Mouse (Mus musculus) CD4-positive, CD25-positive, alpha-beta regulatory T cell, adult 4 months (primary cell): Measurements from ENCODE around the gene Hamp. TPM values are rescaled to one million over a fixed set of nuclear protein-coding genes. Genes with fewer than 3 reads are reported as not detected.
"Not testable (repeated sequence)": the region's sequence is repeated elsewhere in the genome, so short reads cannot be mapped to it uniquely, and the experiment has no call there.

Source experiments
- ATAC-seq: one replicate; pipeline ENCODE4 v1.8.0; 2017
- polyA plus RNA-seq, 2 experiments: library from polyadenylated mRNA; unstranded; fragments of 100-300 nt; shearing (Covaris generic); gene quantifications; one replicate each; pipeline ENCODE4 v1.2.1; 2017

Hamp gene
- polyA plus RNA-seq, 2 experiments from 2014 or later, result not detected

DNA sequence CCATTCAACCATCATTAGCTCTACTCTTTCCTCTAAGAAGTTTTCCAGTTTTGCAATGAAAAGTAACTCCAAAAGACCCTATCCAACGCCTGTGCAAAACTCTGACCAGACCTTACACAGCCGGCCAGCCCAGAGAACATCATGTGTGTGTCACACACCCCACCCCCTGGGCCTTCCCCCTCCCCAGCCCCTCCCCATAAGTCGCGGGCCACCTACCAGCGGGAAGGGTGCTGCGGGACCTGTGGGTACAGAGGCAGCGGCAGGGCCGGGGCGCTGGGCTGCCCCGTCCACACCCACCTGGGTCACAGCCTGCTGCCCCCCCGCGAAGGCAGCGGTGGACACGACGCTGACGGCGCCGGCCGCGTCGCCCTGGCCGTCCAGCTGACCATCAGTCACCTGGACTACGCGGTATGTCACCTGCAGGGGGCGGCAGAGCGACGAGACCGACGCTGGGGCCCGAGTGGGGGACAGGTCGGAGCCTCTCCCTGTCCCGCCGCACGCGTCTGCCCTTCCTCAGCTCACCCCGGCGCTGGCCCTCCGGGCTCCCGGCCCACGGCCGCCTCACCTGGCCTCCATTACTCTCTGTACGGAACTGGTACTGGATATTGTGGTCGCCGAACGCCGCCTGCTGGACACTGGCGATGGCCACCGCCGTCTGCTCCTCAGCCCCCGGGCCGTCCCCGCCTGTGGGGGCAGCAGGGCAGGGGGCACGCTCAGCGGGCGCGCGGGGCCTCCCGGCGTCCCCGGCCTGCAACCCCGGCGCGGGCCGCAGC, 11.9 kb upstream of the Hamp start:
- ATAC-seq, result peak; percentile 35

- ATAC-seq, result no peak
Measured at GRCm38 (mm10) chr7:30954971-30955520, 11.2 kb upstream of the Hamp start.

DNA sequence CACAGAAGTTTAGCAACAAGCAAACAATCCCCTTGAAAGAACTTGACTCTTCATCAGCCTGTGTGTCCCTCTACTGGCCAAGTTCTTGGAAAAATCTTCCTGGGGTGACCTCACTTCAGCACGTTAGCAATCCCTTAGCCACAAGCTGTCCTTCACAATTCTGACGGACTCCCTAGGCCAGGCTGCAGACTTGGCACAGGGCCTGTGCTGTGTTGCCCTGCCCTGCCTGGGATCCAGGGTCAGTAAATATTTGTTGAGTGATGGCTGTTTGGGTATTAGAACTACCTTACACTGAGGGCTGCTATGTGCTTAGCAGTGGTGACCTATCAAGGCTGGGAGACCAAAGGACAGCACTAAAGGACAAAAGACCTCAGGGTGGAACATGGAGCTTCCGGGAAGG, 10.2 kb upstream of the Hamp start:
- ATAC-seq, result no peak

DNA sequence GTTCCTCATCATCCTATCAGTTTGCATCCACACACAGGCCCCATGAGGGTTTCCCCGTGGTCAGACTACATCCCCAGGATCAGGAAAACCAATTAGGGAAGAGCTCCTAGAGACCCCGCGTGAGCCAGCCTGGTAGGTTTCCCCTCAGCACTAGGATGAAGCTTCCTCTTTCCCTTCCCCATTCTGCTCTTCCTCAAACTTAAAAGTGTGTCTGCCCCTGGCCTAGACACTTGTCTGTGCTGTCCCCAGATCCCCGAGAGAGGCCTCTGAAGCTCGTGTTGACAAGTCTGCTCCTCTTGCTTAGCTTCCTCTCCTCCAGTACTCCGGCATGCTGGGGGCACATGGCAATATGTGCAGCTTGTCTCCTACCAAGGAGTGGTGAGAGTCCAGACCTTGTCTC, 9.6 kb upstream of the Hamp start:
- no peak for ATAC-seq

- ATAC-seq, result no peak
Measured at GRCm38 (mm10) chr7:30952441-30953265, 8.8 kb upstream of the Hamp start.

DNA sequence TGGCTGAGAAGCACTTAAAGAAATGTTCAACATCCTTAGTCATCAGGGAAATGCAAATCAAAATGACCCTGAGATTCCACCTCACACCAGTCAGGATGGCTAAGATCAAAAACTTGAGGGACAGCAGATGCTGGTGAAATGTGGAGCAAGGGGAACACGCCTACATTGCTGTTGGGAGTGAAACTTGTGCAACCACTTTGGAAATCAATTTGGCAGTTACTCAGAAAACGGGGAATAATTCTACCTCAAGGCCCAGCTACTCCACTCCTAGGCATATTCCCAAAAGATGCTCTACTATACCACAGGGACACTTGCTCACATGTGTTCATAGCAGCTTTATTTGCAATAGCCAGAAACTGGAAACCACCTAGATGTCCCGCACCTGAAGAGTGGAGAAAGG, 6.1 kb upstream of the Hamp start:
- not testable (repeated sequence) for ATAC-seq

- ATAC-seq, result no peak
Measured at GRCm38 (mm10) chr7:30945876-30946275, 2.0 kb upstream of the Hamp start.

GRCm38 (mm10) chr7:30945466-30945865, 1.6 kb upstream of the Hamp start:
- not testable (repeated sequence) for ATAC-seq

DNA sequence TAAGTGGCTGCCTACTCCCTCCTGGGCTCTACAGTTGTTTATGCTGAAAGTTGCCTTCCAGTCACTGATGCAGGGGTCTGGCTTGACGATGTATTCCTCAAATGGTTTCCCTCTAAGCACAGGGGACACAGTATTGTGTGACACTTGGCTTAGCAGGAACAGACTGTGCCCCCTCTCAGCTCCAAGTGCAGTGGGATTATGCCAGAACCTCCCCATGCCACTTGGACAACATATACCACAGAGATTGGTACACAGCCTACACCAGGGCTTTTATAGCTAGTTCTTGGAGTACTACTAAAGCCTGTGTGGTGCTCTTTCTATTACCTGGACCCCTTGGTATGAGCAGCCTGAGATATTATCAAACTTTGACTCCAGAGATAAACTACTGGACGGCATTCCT, 874 bp upstream of the Hamp start:
- ATAC-seq, result not testable (repeated sequence)

- ATAC-seq, result not testable (repeated sequence)
Measured at GRCm38 (mm10) chr7:30942365-30942764, 1.5 kb downstream of the Hamp start.

- peak; percentile 11 for ATAC-seq
Measured at GRCm38 (mm10) chr7:30940070-30940469, 3.8 kb downstream of the Hamp start.

DNA sequence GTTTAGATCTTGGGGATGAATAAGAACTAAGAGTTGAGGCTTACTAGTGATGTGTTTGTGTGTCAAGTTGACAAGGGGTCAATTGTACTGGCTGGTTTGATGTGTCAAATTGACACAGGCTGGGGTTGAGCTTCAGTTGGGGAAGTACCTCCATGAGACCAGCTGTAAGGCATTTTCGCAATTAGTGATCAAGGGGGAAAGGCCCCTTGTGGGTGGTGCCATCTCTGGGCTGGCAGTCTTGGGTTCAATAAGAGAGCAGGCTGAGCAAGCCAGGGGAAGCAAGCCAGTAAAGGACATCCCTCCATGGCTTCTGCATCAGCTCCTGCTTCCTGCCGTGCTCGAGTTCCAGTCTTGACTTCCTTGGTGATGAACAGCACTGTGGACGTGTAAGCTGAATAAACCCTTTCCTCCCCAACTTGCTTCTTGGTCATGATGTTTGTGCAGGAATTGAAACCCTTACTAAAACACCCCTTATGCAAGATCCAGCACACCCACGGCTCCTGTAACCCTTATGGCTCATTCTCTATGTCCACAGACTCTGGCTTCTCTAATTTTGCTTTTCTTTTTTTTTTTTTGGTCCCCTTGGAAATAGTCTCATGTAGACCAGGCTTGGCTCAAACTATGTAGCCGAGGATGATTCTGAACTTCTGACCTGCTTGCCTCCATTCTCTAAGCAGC, 8.3 kb downstream of the Hamp start:
- not testable (repeated sequence) for ATAC-seq

- not testable (repeated sequence) for ATAC-seq
Measured at GRCm38 (mm10) chr7:30924581-30924980, 19.3 kb downstream of the Hamp start, which contains the start of gene Hamp2. TSS of gene Hamp2 (minus strand) at chr7:30924681.

DNA sequence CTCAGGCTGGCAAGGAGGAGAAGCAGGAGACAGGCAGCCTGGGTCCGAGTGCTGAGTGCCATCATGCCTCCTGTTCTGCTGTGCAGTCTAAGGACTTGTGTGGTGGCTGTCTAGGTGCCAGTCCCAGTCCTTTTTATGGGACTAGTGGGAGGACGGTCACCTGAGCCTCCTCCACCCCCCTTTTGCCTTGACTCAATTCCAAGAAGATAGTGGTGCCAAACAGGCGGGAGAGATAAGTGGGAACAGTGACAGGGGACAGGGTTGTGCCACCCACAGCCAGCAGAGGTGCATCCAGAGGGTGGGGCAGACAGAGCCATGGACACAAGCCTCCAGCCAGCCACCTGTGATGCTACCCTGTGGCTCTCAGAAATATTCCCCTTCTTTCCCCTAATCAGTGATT, 19.8 kb downstream of the Hamp start:
- ATAC-seq, result no peak

GRCm38 (mm10) chr7:30922490-30922889, 21.3 kb downstream of the Hamp start:
- not testable (repeated sequence) for ATAC-seq

GRCm38 (mm10) chr7:30920217-30920616, 23.6 kb downstream of the Hamp start:
- ATAC-seq, result no peak

DNA sequence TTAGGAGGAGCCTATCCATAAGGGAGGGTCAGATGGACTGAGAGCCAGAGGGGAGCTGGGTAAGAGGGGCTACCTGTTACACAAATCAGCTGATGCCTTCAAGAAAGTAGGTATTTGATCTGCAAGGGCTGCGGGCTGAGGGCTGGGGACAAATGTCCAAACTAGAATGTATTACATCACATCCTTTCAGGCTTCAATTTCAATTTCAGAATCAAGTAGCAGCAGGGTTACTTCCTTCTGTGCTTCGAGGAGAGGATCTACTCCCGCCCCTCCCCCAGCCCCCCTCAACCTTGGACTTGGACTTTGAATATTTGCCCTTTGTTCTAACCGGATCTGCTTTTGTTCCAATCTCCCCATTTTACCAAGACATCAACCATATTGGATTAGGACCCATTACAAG, 26.6 kb downstream of the Hamp start:
- ATAC-seq, result no peak

- ATAC-seq, result no peak
Measured at GRCm38 (mm10) chr7:30916713-30917112, 27.1 kb downstream of the Hamp start.

GRCm38 (mm10) chr7:30914732-30915131, 29.1 kb downstream of the Hamp start, which contains the start of gene Mag:
TSS of gene Mag (minus strand) at chr7:30914873.
- no peak for ATAC-seq

- no peak for ATAC-seq
Measured at GRCm38 (mm10) chr7:30909773-30910172, 34.1 kb downstream of the Hamp start.

DNA sequence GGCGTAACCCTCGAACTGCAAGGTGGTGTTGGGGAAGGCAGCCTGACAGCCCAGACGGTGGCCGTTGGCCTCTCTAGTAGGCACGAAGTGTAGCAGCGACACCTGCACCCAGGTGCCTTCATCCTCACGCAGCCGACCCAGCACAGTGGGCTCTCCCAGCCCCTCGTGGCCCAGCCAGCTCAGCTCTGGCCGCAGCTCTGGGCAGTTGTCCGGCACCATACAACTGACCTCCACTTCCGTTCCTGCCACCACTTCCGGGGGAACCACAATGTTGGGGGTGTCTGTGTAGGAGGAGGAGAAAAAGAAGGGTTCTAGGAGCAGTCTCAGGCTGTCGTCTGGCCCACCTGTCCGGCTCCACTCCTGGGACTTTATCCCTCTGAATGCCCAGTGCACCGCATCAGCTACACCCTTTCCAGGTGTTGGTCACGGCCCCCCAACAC, 34.8 kb downstream of the Hamp start:
- ATAC-seq, result no peak

GRCm38 (mm10) chr7:30908277-30908991, 35.4 kb downstream of the Hamp start:
- no peak for ATAC-seq
